Mouse (Mus musculus) neural tube, embryonic 11.5 days (tissue): ENCODE results near the gene Adgrv1. TPM values are rescaled to one million over a fixed set of nuclear protein-coding genes. Genes with fewer than 3 reads are reported as not detected.
A peak's percentile ranks its signal among the peaks of the same experiment; 100 is the strongest.

Experiments used
- ATAC-seq: fragments of 200-750 bp; cut with Nextera tagmentation; 2 replicates; pipeline ENCODE4 v1.8.0; 2017; ENCODE audit warnings: moderate number of reproducible peaks, mild to moderate bottlenecking, moderate TSS enrichment, moderate library complexity; ENCODE audit not compliant: insufficient read depth, low FRiP score, low TSS enrichment
- DNase-seq: peaks from one replicate; pipeline ENCODE4 v3.0.0-alpha.2; 2015; ENCODE audit warnings: low spot score
- H3K27ac ChIP-seq: fragments of 300-500 bp; sonication (generic); 2 replicates; pipeline ENCODE4 v1.5.1; 2014; ENCODE audit warnings: low read depth, mild to moderate bottlenecking, low read length
- H3K27me3 ChIP-seq: fragments of 300-500 bp; sonication (generic); 2 replicates; pipeline ENCODE4 v1.6.1; 2014; ENCODE audit warnings: mild to moderate bottlenecking, low read length, mixed read lengths; ENCODE audit not compliant: control insufficient read depth, insufficient read depth
- H3K36me3 ChIP-seq: fragments of 300-500 bp; sonication (generic); 2 replicates; pipeline ENCODE4 v1.6.1; 2014; ENCODE audit warnings: mild to moderate bottlenecking, low read length, moderate library complexity, mixed read lengths; ENCODE audit not compliant: control insufficient read depth, insufficient read depth
- H3K4me1 ChIP-seq: fragments of 300-500 bp; sonication (generic); 2 replicates; pipeline ENCODE4 v1.6.1; 2014; ENCODE audit warnings: low read length, mixed read lengths; ENCODE audit not compliant: control insufficient read depth, insufficient read depth
- H3K4me2 ChIP-seq: fragments of 300-500 bp; sonication (generic); 2 replicates; pipeline ENCODE4 v1.6.1; 2014; ENCODE audit warnings: low read depth, mild to moderate bottlenecking, moderate library complexity
- H3K4me3 ChIP-seq: fragments of 300-500 bp; sonication (generic); 2 replicates; pipeline ENCODE4 v1.5.1; 2014; ENCODE audit warnings: low read depth, low read length
- H3K9ac ChIP-seq: fragments of 300-500 bp; sonication (generic); 2 replicates; pipeline ENCODE4 v1.6.1; 2014; ENCODE audit warnings: mild to moderate bottlenecking, low read length
- H3K9me3 ChIP-seq: fragments of 300-500 bp; sonication (generic); 2 replicates; pipeline ENCODE4 v1.6.1; 2016; ENCODE audit warnings: low read length; ENCODE audit not compliant: control insufficient read depth
- WGBS: fragments of 180-500 bp; shearing (Covaris S2); extraction: QIAGEN DNeasy Blood & Tissue Kit; methylation state at CpG from one replicate; pipeline ENCODE4 v1.1.7; 2014; 5-methylcytosine and 5-hydroxymethylcytosine counted together
- polyA plus RNA-seq: library from polyadenylated mRNA; unstranded; fragments of >200 nt; fragmentation: Nextera tagmentation; extraction: Ambion mirVana; gene quantifications from 2 replicates; pipeline ENCODE4 v1.2.1, GENCODE M21; 2014

Adgrv1 gene
- polyA plus RNA-seq, result 35.1 and 38.8 TPM in 2 replicates

DNA sequence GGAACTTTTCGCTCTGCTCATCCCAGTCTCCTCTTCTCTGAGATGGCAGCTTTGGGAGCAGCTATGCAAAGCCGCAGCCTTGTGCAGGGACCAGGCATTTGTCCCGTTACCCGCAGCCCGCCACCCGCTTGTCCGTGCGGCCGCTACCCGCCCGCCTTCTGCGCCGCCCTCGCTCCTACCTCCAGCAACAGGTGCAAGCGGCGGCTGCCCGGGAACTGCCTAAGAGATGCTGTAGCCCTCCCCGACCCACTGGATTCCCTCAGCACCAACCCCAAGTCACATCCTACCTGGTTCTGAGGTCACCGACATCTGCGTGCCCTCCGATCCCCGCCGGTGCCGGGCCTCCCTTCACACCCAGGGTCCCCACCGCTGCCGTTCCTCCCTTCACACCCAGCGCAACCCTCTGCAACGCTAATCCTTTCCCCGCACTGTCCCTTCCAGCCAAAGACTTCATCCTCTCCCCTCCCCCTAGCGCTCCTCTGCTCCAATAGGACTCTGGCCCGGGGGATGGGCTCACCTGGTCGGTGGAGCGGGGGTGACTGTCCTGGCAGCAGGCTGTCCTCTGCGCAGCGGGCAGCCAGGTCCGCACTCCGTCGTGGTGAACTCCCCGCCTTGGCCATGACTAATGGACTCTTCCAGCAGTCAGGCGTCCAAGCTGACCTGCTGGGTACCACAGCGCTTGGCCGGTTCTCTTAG is at the start of gene Adgrv1:
TSS of gene Adgrv1 (minus strand) at position 435 of the 696 bp plus-strand sequence.
- no peaks in the 10 kb centered on the region for H3K9me3 ChIP-seq
- H3K36me3 ChIP-seq, result no peaks in the 10 kb centered on the region
- peak within 1 kb of the TSS; percentile 74 for H3K4me3 ChIP-seq
- no peaks in the 10 kb centered on the region for H3K27me3 ChIP-seq
- peak within 1 kb of the TSS; percentile 66 for H3K4me2 ChIP-seq
- ATAC-seq, result peak; percentile 97
- H3K4me1 ChIP-seq, result peaks cover 12% of the 10 kb centered on the region
- peak; percentile 94 for DNase-seq
- peak within 1 kb of the TSS; percentile 44; the same call in 1 of the 2 replicates for H3K27ac ChIP-seq
- peak within 1 kb of the TSS; percentile 78 for H3K9ac ChIP-seq
- WGBS, result under 1% methylated on average over 42 of the region's 42 CpGs

DNA sequence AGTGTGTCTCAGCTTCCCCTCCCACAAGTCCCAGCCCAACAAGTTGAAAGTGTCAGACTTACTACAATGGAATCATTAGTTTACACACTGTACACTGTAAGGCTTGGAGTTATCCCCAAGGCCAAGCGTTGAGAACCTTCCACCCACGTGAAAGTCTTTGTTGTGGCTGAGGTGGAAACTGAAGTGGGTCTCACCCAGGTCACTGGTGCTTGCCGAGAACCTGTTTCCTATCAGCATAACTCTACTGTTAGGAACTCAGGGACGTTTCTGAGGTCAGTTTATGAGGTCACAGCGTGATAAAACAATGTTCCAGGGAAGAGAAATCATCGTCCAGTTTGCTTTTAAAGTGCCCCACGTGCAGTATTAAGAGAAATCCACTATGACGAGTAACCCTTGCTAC is 42.4 kb upstream of the Adgrv1 start:
- no peak for ATAC-seq
- Histone ChIP-seq H3K27me3 (no peaks in the 10 kb centered on the region), H3K36me3 (no peaks in the 10 kb centered on the region; the same call in 1 of the 2 replicates), H3K9me3 (no peaks in the 10 kb centered on the region), H3K4me1 (no peaks in the 10 kb centered on the region), H3K4me2 (no peak overlapping the region), H3K27ac (no peak overlapping the region), H3K4me3 (no peak overlapping the region), H3K9ac (no peak overlapping the region)
- no peak for DNase-seq
- WGBS, result 85% methylated on average over 8 of the region's 8 CpGs

DNA sequence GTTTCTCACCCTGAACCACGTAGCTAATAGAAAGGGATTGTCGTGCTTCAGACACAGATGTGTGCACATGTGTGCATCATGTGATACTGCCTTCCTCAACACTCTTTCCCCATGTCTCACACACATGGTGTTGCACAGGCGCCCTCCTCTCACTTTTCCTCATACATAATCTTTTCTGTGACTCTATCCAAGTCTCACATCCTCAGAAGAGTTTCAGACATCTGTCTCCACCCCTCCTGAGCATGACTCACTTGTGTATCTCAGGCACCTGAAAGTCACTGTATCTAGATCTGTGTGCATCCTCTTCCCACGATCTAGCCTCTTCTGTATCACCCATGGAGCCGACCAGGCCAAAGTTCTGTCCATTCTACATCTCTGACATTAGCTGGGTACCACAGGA is 34.8 kb upstream of the Adgrv1 start:
- H3K27ac ChIP-seq, result no peak overlapping the region
- H3K4me1 ChIP-seq, result no peaks in the 10 kb centered on the region
- ATAC-seq (no peak), DNase-seq (no peak)
- H3K4me3 ChIP-seq, result no peak overlapping the region
- no peaks in the 10 kb centered on the region for H3K27me3 ChIP-seq
- no peak overlapping the region for H3K4me2 ChIP-seq
- peaks cover 8% of the 10 kb centered on the region for H3K36me3 ChIP-seq
- H3K9me3 ChIP-seq, result no peaks in the 10 kb centered on the region
- no peak overlapping the region for H3K9ac ChIP-seq
- WGBS, result 89% methylated on average over 5 of the region's 5 CpGs

DNA sequence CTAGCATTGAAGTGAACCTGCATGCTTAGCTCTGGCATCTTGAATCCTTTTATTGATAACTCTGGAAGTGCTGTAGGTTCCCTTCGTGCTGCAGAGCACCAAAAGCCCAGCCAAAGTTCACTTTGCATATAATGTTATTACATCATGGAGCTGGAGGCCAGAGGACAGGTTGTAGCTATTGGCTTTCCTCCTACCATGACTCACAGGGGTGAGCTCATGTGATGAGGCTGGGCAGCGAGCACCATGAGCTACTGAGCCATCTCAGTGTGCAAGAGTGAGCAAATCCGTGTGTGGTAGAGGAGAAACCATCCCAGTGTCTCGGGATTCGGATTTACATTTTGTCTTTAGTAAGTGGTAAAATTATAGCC is 31.4 kb upstream of the Adgrv1 start:
- no peak for ATAC-seq

GRCm38 (mm10) chr13:81663566-81664330 is 30.8 kb upstream of the Adgrv1 start:
- H3K9ac ChIP-seq, result no peak overlapping the region
- H3K4me3 ChIP-seq, result no peak overlapping the region
- 92% methylated on average over 12 of the region's 12 CpGs for WGBS
- DNase-seq (no peak), ATAC-seq (no peak)
- peaks cover 3% of the 10 kb centered on the region for H3K36me3 ChIP-seq
- H3K27me3 ChIP-seq, result no peaks in the 10 kb centered on the region
- H3K4me2 ChIP-seq, result no peak overlapping the region
- H3K4me1 ChIP-seq, result no peaks in the 10 kb centered on the region; the same call in 1 of the 2 replicates
- no peaks in the 10 kb centered on the region for H3K9me3 ChIP-seq
- H3K27ac ChIP-seq, result no peak overlapping the region

More for the DNA sequence above, 31.4 kb upstream of the Adgrv1 start:
- Histone ChIP-seq H3K27ac (no peak overlapping the region), H3K4me1 (no peaks in the 10 kb centered on the region), H3K4me2 (no peak overlapping the region), H3K4me3 (no peak overlapping the region), H3K9ac (no peak overlapping the region), H3K9me3 (no peaks in the 10 kb centered on the region), H3K27me3 (no peaks in the 10 kb centered on the region), H3K36me3 (peaks cover 6% of the 10 kb centered on the region)
- DNase-seq, result no peak
- WGBS, result 88% methylated on average over 5 of the region's 5 CpGs

DNA sequence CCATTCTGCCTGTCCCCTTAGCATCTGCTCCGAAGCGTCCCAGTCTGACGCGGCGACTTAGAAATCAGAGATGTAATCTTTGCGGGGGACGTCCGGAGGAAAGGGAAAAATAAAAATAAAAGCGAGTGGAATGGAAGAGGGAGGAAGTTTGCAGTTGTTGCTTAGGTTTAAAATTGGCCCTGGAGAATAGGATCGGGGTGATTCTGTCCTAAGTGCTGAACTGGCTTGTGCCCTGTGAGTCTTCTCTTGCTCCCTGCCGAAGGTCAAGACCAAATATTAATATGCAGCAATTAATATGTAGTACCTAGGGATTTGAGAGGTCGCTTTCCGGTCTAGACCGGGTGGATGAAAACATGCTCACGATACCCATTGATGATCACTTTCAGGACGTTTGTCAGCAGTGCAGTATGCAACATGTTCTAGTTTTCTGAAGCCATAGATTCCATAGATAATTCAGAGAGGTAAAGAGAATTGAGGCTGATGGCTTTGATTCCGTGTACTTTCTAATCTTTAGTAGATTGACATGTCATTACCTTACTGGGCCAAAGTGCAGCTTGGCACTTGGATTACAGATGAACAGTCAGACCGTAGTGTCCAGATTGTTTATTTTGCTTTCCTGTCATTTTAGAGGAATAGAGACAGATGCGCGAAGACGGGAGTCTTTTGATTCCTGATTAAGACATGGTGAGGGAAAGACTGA is 25.2 kb upstream of the Adgrv1 start:
- WGBS, result 12% methylated on average over 21 of the region's 21 CpGs
- Histone ChIP-seq H3K9ac (peak overlapping the region; percentile 87), H3K36me3 (no peaks in the 10 kb centered on the region), H3K27ac (peak overlapping the region; percentile 90; the same call in 1 of the 2 replicates), H3K9me3 (no peaks in the 10 kb centered on the region), H3K27me3 (no peaks in the 10 kb centered on the region), H3K4me1 (no peaks in the 10 kb centered on the region; the same call in 1 of the 2 replicates), H3K4me2 (peak overlapping the region; percentile 61), H3K4me3 (peak overlapping the region; percentile 80)
- peak; percentile 5; the same call in 1 of the 2 replicates for ATAC-seq
- no peak for DNase-seq

DNA sequence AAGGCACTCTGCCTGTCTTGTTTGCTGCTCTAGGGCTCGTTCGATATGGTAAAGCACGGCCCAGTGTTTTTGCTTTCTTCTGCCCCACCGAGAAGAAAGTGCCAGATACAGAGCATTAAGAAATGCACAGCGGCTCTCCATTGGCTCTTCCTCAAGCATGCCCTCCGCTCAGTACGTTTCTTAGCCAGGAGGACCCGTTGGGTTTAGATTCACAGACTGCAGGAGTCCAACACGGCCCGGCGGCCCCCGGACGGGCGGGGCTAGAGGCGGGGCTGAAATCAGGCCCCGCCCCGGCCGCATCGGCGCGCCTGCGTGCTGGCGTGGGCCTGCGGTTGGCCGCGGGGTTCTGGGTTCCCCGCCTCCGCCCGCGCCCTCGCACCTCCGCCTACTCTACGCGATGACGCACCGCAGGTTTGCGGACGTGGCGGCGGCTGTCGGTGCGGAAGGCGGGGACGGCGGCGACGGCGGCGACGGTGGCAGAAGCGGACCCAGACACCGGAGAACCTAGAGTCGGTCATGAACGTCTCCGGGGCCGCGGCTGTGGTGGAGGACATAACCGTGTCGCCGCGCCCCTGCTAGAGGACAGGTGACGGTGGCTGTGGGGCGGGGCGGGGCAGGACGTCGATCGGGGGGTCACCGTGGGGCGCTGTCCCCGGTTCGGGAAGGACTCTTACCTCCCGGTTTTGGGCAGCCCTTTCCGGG is 24.5 kb upstream of the Adgrv1 start, which contains the start of gene Lysmd3:
TSS of gene Lysmd3 (plus strand) at position 313 of the 702 bp plus-strand sequence.
- Histone ChIP-seq H3K4me2 (peak within 1 kb of the TSS; percentile 61), H3K27me3 (no peaks in the 10 kb centered on the region), H3K36me3 (no peaks in the 10 kb centered on the region), H3K4me3 (peak within 1 kb of the TSS; percentile 80), H3K27ac (peak within 1 kb of the TSS; percentile 90), H3K9me3 (no peaks in the 10 kb centered on the region), H3K4me1 (no peaks in the 10 kb centered on the region; the same call in 1 of the 2 replicates), H3K9ac (peak within 1 kb of the TSS; percentile 87)
- WGBS, result under 1% methylated on average over 70 of the region's 73 CpGs
- DNase-seq (peak; percentile 98), ATAC-seq (peak; percentile 97)

GRCm38 (mm10) chr13:81657008-81657350 is 24.0 kb upstream of the Adgrv1 start:
- peak overlapping the region; percentile 90 for H3K27ac ChIP-seq
- 12% methylated on average over 5 of the region's 5 CpGs for WGBS
- no peak for DNase-seq
- H3K9ac ChIP-seq, result peak overlapping the region; percentile 87
- no peaks in the 10 kb centered on the region for H3K27me3 ChIP-seq
- H3K36me3 ChIP-seq, result no peaks in the 10 kb centered on the region
- H3K4me2 ChIP-seq, result peak overlapping the region; percentile 40
- H3K4me3 ChIP-seq, result peak overlapping the region; percentile 80
- H3K4me1 ChIP-seq, result no peaks in the 10 kb centered on the region; the same call in 1 of the 2 replicates
- peak; percentile 2; the same call in 1 of the 2 replicates for ATAC-seq
- H3K9me3 ChIP-seq, result no peaks in the 10 kb centered on the region
